Mouse (Mus musculus): ENCODE measurements at regions not wholly inside any gene's neighbourhood (a gene's known extent, or its start where the extent isn't known, plus 50 kb on each side); places are given as distances from the start of the nearest gene placed in this dataset.

GRCm38 (mm10) chr13:55954346-55954745 is 118.4 kb upstream of the Pitx1 start:
- DNase-seq (ENCODE audit: low spot score), result peak; percentile 49

- peak; percentile 39 for DNase-seq (ENCODE audit: low spot score)
Measured at GRCm38 (mm10) chr13:55953426-55953825, 117.4 kb upstream of the Pitx1 start.

- DNase-seq (ENCODE audit: low spot score), result no peak
Measured at GRCm38 (mm10) chr13:55950773-55951172, 114.8 kb upstream of the Pitx1 start.

GRCm38 (mm10) chr13:55948591-55948990 is 112.6 kb upstream of the Pitx1 start:
- no peak for DNase-seq (ENCODE audit: low spot score)

GRCm38 (mm10) chr13:55948144-55948543 is 112.2 kb upstream of the Pitx1 start:
- no peak for DNase-seq (ENCODE audit: low spot score)

- no peak for DNase-seq (ENCODE audit: low spot score)
Measured at GRCm38 (mm10) chr13:55937417-55937816, 101.4 kb upstream of the Pitx1 start.

- DNase-seq (ENCODE audit: low spot score), result no peak
Measured at GRCm38 (mm10) chr13:55937000-55937399, 101.0 kb upstream of the Pitx1 start.

GRCm38 (mm10) chr13:55930637-55931036 is 94.6 kb upstream of the Pitx1 start:
- no peak for DNase-seq (ENCODE audit: low spot score)

GRCm38 (mm10) chr13:55929814-55930213 is 93.8 kb upstream of the Pitx1 start:
- no peak for DNase-seq (ENCODE audit: low spot score)

GRCm38 (mm10) chr13:55923505-55924136 is 87.6 kb upstream of the Pitx1 start:
- DNase-seq (ENCODE audit: low spot score), result peak; percentile 35

- no peak for DNase-seq (ENCODE audit: low spot score)
Measured at GRCm38 (mm10) chr13:55917316-55917715, 81.3 kb upstream of the Pitx1 start.

GRCm38 (mm10) chr13:55912271-55912711 is 76.3 kb upstream of the Pitx1 start:
- DNase-seq (ENCODE audit: low spot score), result no peak

- DNase-seq (ENCODE audit: low spot score), result no peak
Measured at GRCm38 (mm10) chr13:55909941-55910340, 73.9 kb upstream of the Pitx1 start.

GRCm38 (mm10) chr13:55904884-55905283 is 68.9 kb upstream of the Pitx1 start:
- DNase-seq (ENCODE audit: low spot score), result no peak

- DNase-seq (ENCODE audit: low spot score), result no peak
Measured at GRCm38 (mm10) chr13:55902255-55902654, 66.3 kb upstream of the Pitx1 start.

GRCm38 (mm10) chr13:55900190-55900526 is 64.2 kb upstream of the Pitx1 start:
- no peak for DNase-seq (ENCODE audit: low spot score)

- no peak for DNase-seq (ENCODE audit: low spot score)
Measured at GRCm38 (mm10) chr13:55899501-55900189, 63.7 kb upstream of the Pitx1 start.

- no peak for DNase-seq (ENCODE audit: low spot score)
Measured at GRCm38 (mm10) chr13:55898999-55899398, 63.0 kb upstream of the Pitx1 start.

- no peak for DNase-seq (ENCODE audit: low spot score)
Measured at GRCm38 (mm10) chr13:55898257-55898950, 62.4 kb upstream of the Pitx1 start.

GRCm38 (mm10) chr13:55895505-55895904 is 59.5 kb upstream of the Pitx1 start:
- DNase-seq (ENCODE audit: low spot score), result no peak

GRCm38 (mm10) chr13:55893154-55894018 is 57.4 kb upstream of the Pitx1 start:
- no peak for DNase-seq (ENCODE audit: low spot score)

- DNase-seq (ENCODE audit: low spot score), result no peak
Measured at GRCm38 (mm10) chr13:55892250-55892649, 56.3 kb upstream of the Pitx1 start.

Data from lung, postnatal 25 days (tissue).